Mouse (Mus musculus): Measurements from ENCODE around the gene Stx12.

GRCm38 (mm10) chr4:132807771-132808641 is 76.3 kb downstream of the Stx12 start:
- TF ChIP-seq POLR2A (IDR thresholded peaks at IDR 0.05; ENCODE audit: insufficient read depth, low read depth, low read length) (no peak), CTCF (IDR thresholded peaks at IDR 0.05) (no peak), EP300 (IDR thresholded peaks at IDR 0.05; ENCODE audit: insufficient read depth, low read depth, low read length) (no peak)

Data from heart, adult 2 months (tissue).